Mouse (Mus musculus) urinary bladder, postnatal 4 days (tissue): ENCODE data around the gene Kcnj8.
"Not testable (repeated sequence)": the region's sequence is repeated elsewhere in the genome, so short reads cannot be mapped to it uniquely, and the experiment has no call there.

Experiments
- DNase-seq, 2 experiments: peaks; one replicate each; pipeline ENCODE4 v3.0.0; 2021 to 2022; ENCODE audit warnings: low spot score in 2 of 2

Kcnj8 gene

GRCm38 (mm10) chr6:142550871-142551270 lies 20.5 kb downstream of the Kcnj8 start:
- no peak for DNase-seq

- no peak for DNase-seq
These were observed 23.0 kb downstream of the Kcnj8 start for GRCm38 (mm10) chr6:142548377-142548776.

- DNase-seq: no peak
These were observed 26.3 kb downstream of the Kcnj8 start for GRCm38 (mm10) chr6:142545132-142545531.

GRCm38 (mm10) chr6:142543648-142544047 lies 27.8 kb downstream of the Kcnj8 start:
- DNase-seq: no peak

GRCm38 (mm10) chr6:142542800-142543175 lies 28.6 kb downstream of the Kcnj8 start:
- no peak for DNase-seq

GRCm38 (mm10) chr6:142542082-142542799 lies 29.2 kb downstream of the Kcnj8 start:
- no peak for DNase-seq

- no peak for DNase-seq
These were observed 30.8 kb downstream of the Kcnj8 start for GRCm38 (mm10) chr6:142540561-142541160.

GRCm38 (mm10) chr6:142540131-142540530 lies 31.3 kb downstream of the Kcnj8 start:
- no peak for DNase-seq

- no peak for DNase-seq
These were observed 32.9 kb downstream of the Kcnj8 start for GRCm38 (mm10) chr6:142538503-142538902.

- no peak for DNase-seq
These were observed 38.0 kb downstream of the Kcnj8 start for GRCm38 (mm10) chr6:142533412-142533811.

- no peak for DNase-seq
These were observed 38.7 kb downstream of the Kcnj8 start for GRCm38 (mm10) chr6:142532686-142533085.

- no peak for DNase-seq
These were observed 39.3 kb downstream of the Kcnj8 start for GRCm38 (mm10) chr6:142532141-142532540.

- no peak for DNase-seq
These were observed 41.0 kb downstream of the Kcnj8 start for GRCm38 (mm10) chr6:142530378-142530777.

GRCm38 (mm10) chr6:142529680-142530079 lies 41.7 kb downstream of the Kcnj8 start:
- no peak for DNase-seq

GRCm38 (mm10) chr6:142527931-142528562 lies 43.4 kb downstream of the Kcnj8 start:
- no peak for DNase-seq

- DNase-seq: peak in 1 of 2 experiments; percentile 67
These were observed 46.6 kb downstream of the Kcnj8 start for GRCm38 (mm10) chr6:142524635-142525308.

- no peak for DNase-seq
These were observed 49.8 kb downstream of the Kcnj8 start for GRCm38 (mm10) chr6:142521591-142522110.

GRCm38 (mm10) chr6:142519110-142519509 lies 52.3 kb downstream of the Kcnj8 start:
- DNase-seq: no peak

GRCm38 (mm10) chr6:142515379-142515778 lies 56.0 kb downstream of the Kcnj8 start:
- not testable (repeated sequence) for DNase-seq

GRCm38 (mm10) chr6:142514912-142515311 lies 56.5 kb downstream of the Kcnj8 start:
- DNase-seq: peak in 1 of 2 experiments; percentile 67
